Mouse (Mus musculus) lung, adult 2 months (tissue): Measurements from ENCODE around the gene Anks1. TPM values are rescaled to one million over a fixed set of nuclear protein-coding genes. Genes with fewer than 3 reads are reported as not detected.
"Not testable (repeated sequence)": the region's sequence is repeated elsewhere in the genome, so short reads cannot be mapped to it uniquely, and the experiment has no call there.

Source experiments
- DNase-seq: peaks from one replicate; pipeline ENCODE4 v3.0.0; 2022
- H3K4me1 ChIP-seq: fragments of 200-500 bp; 2 replicates; pipeline ENCODE4 v1.6.1; 2011; ENCODE audit warnings: low read length; ENCODE audit not compliant: control insufficient read depth, insufficient read depth
- H3K4me3 ChIP-seq: fragments of 200-500 bp; replicated peaks from 2 replicates; pipeline ENCODE3; 2011; ENCODE audit warnings: low read depth, mild to moderate bottlenecking, control low read depth, low read length; ENCODE audit errors: extremely low read depth
- CTCF ChIP-seq: fragments of 200-500 bp; IDR thresholded peaks from 2 replicates; pipeline ENCODE4 v1.5.1; 2011; ENCODE audit warnings: mild to moderate bottlenecking, low read length, control low read depth; ENCODE audit not compliant: insufficient read depth
- POLR2A ChIP-seq: fragments of 200-500 bp; IDR thresholded peaks from 2 replicates; pipeline ENCODE4 v1.6.1; 2011; ENCODE audit warnings: low read depth, mild to moderate bottlenecking, control low read depth, low read length, borderline replicate concordance; ENCODE audit errors: extremely low read depth
- WGBS: fragments of 180-500 bp; shearing (Covaris S2); methylation state at CpG from one replicate; pipeline ENCODE4 v1.1.7; 2018; 5-methylcytosine and 5-hydroxymethylcytosine counted together
- polyA plus RNA-seq: library from polyadenylated mRNA; depleted of rRNA; stranded (reverse); fragments of >200 nt; gene quantifications from 2 replicates; pipeline ENCODE4 v1.2.3, GENCODE M21; 2012

Gene Anks1
- polyA plus RNA-seq, 1 experiment, result 89.4 TPM

- peaks cover 52% of the 10 kb centered on the region for H3K4me1 ChIP-seq
- DNase-seq, result peak; percentile 33
- WGBS, result 36% methylated on average over 8 of the region's 8 CpGs
- TF ChIP-seq CTCF (peak; percentile 40), POLR2A (no peak)
- no peak overlapping the region for H3K4me3 ChIP-seq
Observed at GRCm38 (mm10) chr17:27969365-27969764, 60.3 kb downstream of the Anks1 start.

- peaks cover 49% of the 10 kb centered on the region for H3K4me1 ChIP-seq
Observed at GRCm38 (mm10) chr17:27969896-27970295, 60.8 kb downstream of the Anks1 start.

GRCm38 (mm10) chr17:27970305-27970704 is 61.2 kb downstream of the Anks1 start:
- Histone ChIP-seq H3K4me3 (no peak overlapping the region), H3K4me1 (peaks cover 49% of the 10 kb centered on the region)
- TF ChIP-seq CTCF, result no peak
- TF ChIP-seq POLR2A, result no peak
- no peak for DNase-seq
- 31% methylated on average over 5 of the region's 5 CpGs for WGBS

More at GRCm38 (mm10) chr17:27969896-27970295, 60.8 kb downstream of the Anks1 start:
- DNase-seq, result no peak
- no peak overlapping the region for H3K4me3 ChIP-seq
- WGBS, result 48% methylated on average over 5 of the region's 5 CpGs
- TF ChIP-seq POLR2A, result no peak
- TF ChIP-seq CTCF, result no peak

- Histone ChIP-seq H3K4me3 (no peak overlapping the region), H3K4me1 (peaks cover 45% of the 10 kb centered on the region)
- peak; percentile 38 for DNase-seq
- TF ChIP-seq POLR2A (no peak), CTCF (no peak)
- 45% methylated on average over 9 of the region's 9 CpGs for WGBS
Observed at GRCm38 (mm10) chr17:27971496-27971895, 62.4 kb downstream of the Anks1 start.

GRCm38 (mm10) chr17:27973337-27973736 is 64.2 kb downstream of the Anks1 start:
- H3K4me3 ChIP-seq, result no peak overlapping the region
- H3K4me1 ChIP-seq, result peaks cover 30% of the 10 kb centered on the region
- no peak for DNase-seq
- TF ChIP-seq POLR2A (no peak), CTCF (no peak)
- WGBS, result 81% methylated on average over 4 of the region's 4 CpGs

GRCm38 (mm10) chr17:27976266-27976665 is 67.2 kb downstream of the Anks1 start:
- DNase-seq, result no peak
- TF ChIP-seq CTCF (no peak), POLR2A (no peak)
- Histone ChIP-seq H3K4me1 (peaks cover 7% of the 10 kb centered on the region), H3K4me3 (no peak overlapping the region)
- WGBS, result 90% methylated on average over 14 of the region's 14 CpGs

- no peak overlapping the region for H3K4me3 ChIP-seq
- H3K4me1 ChIP-seq, result peaks cover 2% of the 10 kb centered on the region; the same call in 1 of the 2 replicates
- no peak for DNase-seq
- 89% methylated on average over 3 of the region's 3 CpGs for WGBS
- TF ChIP-seq POLR2A (no peak), CTCF (no peak)
Observed at GRCm38 (mm10) chr17:27977008-27977636, 68.0 kb downstream of the Anks1 start.

- peaks cover 7% of the 10 kb centered on the region for H3K4me1 ChIP-seq
- WGBS, result 86% methylated on average over 3 of the region's 3 CpGs
- TF ChIP-seq CTCF, result no peak
- TF ChIP-seq POLR2A, result no peak
- no peak overlapping the region for H3K4me3 ChIP-seq
- no peak for DNase-seq
Observed at GRCm38 (mm10) chr17:27980391-27980955, 71.4 kb downstream of the Anks1 start.

- Histone ChIP-seq H3K4me1 (peaks cover 7% of the 10 kb centered on the region), H3K4me3 (no peak overlapping the region)
- TF ChIP-seq CTCF, result no peak
- TF ChIP-seq POLR2A, result no peak
- DNase-seq, result no peak
- 80% methylated on average over 5 of the region's 5 CpGs for WGBS
Observed at GRCm38 (mm10) chr17:27981451-27982069, 72.5 kb downstream of the Anks1 start.

- 89% methylated on average over 14 of the region's 14 CpGs for WGBS
- not testable (repeated sequence) for H3K4me3 ChIP-seq, DNase-seq, H3K4me1 ChIP-seq
Observed at GRCm38 (mm10) chr17:27982070-27982457, 73.0 kb downstream of the Anks1 start.
